Mouse (Mus musculus) gastrocnemius, postnatal 36 days (tissue): Measurements from ENCODE around the gene Knop1. TPM values are rescaled to one million over a fixed set of nuclear protein-coding genes. Genes with fewer than 3 reads are reported as not detected.

Experiments
- DNase-seq, 2 experiments: peaks; one replicate each; pipeline ENCODE4 v3.0.0; 2022
- intact Hi-C: fragments of 180-260 bp; cut with DNase I; formaldehyde crosslinking; loops from one replicate; pipeline ENCODE4 v1.15.1; 2025
- total RNA-seq, 2 experiments: library from RNA; stranded (reverse); gene quantifications; 2 replicates each; pipeline ENCODE4 v1.2.3; 2021

Knop1 gene
- total RNA-seq, 2 experiments from 2014 or later: 22.2 to 27.1 TPM

- intact Hi-C loops: no loop called here
- DNase-seq: no peak
Measured at GRCm38 (mm10) chr7:118849543-118850250, 6.4 kb downstream of the Knop1 start.

- intact Hi-C loops: no loop called here
Measured at GRCm38 (mm10) chr7:118848796-118849195, 7.3 kb downstream of the Knop1 start.

GRCm38 (mm10) chr7:118846329-118846728 lies 9.7 kb downstream of the Knop1 start:
- no peak for DNase-seq
- intact Hi-C loops: no loop called here

More at GRCm38 (mm10) chr7:118848796-118849195, 7.3 kb downstream of the Knop1 start:
- DNase-seq: no peak

GRCm38 (mm10) chr7:118845141-118845540 lies 10.9 kb downstream of the Knop1 start:
- no peak for DNase-seq
- intact Hi-C loops: no loop called here

- intact Hi-C loops: no loop called here
Measured at GRCm38 (mm10) chr7:118842938-118843337, 13.1 kb downstream of the Knop1 start.

GRCm38 (mm10) chr7:118841796-118842195 lies 14.3 kb downstream of the Knop1 start:
- intact Hi-C loops: no loop called here
- no peak for DNase-seq

More at GRCm38 (mm10) chr7:118842938-118843337, 13.1 kb downstream of the Knop1 start:
- DNase-seq: no peak

GRCm38 (mm10) chr7:118841030-118841745 lies 14.9 kb downstream of the Knop1 start:
- no peak for DNase-seq
- intact Hi-C loops: no loop called here

GRCm38 (mm10) chr7:118837901-118838300 lies 18.2 kb downstream of the Knop1 start:
- DNase-seq: no peak
- intact Hi-C loops: no loop called here

- DNase-seq: no peak
- intact Hi-C loops: no loop called here
Measured at GRCm38 (mm10) chr7:118827975-118828416, 28.1 kb downstream of the Knop1 start.

GRCm38 (mm10) chr7:118824451-118824850 lies 31.6 kb downstream of the Knop1 start:
- intact Hi-C loops: no loop called here

GRCm38 (mm10) chr7:118821887-118822556 lies 34.0 kb downstream of the Knop1 start:
- DNase-seq: no peak
- intact Hi-C loops: no loop called here

More at GRCm38 (mm10) chr7:118824451-118824850, 31.6 kb downstream of the Knop1 start:
- DNase-seq: no peak

- intact Hi-C loops: no loop called here
- no peak for DNase-seq
Measured at GRCm38 (mm10) chr7:118821356-118821755, 34.7 kb downstream of the Knop1 start.

- DNase-seq: no peak
- intact Hi-C loops: no loop called here
Measured at GRCm38 (mm10) chr7:118819666-118820065, 36.4 kb downstream of the Knop1 start.

GRCm38 (mm10) chr7:118817741-118818140 lies 38.3 kb downstream of the Knop1 start:
- intact Hi-C loops: no loop called here
- no peak for DNase-seq

GRCm38 (mm10) chr7:118816275-118816674 lies 39.8 kb downstream of the Knop1 start:
- DNase-seq: no peak
- intact Hi-C loops: no loop called here

- intact Hi-C loops: no loop called here
Measured at GRCm38 (mm10) chr7:118813592-118813991, 42.5 kb downstream of the Knop1 start.

GRCm38 (mm10) chr7:118811407-118812106 lies 44.5 kb downstream of the Knop1 start:
- intact Hi-C loops: no loop called here
- no peak for DNase-seq

More at GRCm38 (mm10) chr7:118813592-118813991, 42.5 kb downstream of the Knop1 start:
- no peak for DNase-seq

- intact Hi-C loops: no loop called here
Measured at GRCm38 (mm10) chr7:118807899-118808298, 48.2 kb downstream of the Knop1 start.

GRCm38 (mm10) chr7:118806631-118807411 lies 49.2 kb downstream of the Knop1 start:
- intact Hi-C loops: no loop called here
- no peak for DNase-seq

More at GRCm38 (mm10) chr7:118807899-118808298, 48.2 kb downstream of the Knop1 start:
- no peak for DNase-seq

GRCm38 (mm10) chr7:118803425-118803824 lies 52.6 kb downstream of the Knop1 start:
- intact Hi-C loops: no loop called here
- DNase-seq: no peak
